Mouse (Mus musculus) brain, embryonic 14.5 days (tissue): ENCODE measurements around the gene Atrnl1.

Experiments used
- CTCF ChIP-seq: fragments of 200-500 bp; IDR thresholded peaks from 2 replicates; pipeline ENCODE4 v1.5.1; 2012; ENCODE audit warnings: inconsistent platforms, mild to moderate bottlenecking, moderate library complexity, borderline replicate concordance; ENCODE audit not compliant: insufficient read depth, insufficient read length; ENCODE audit errors: extremely low read depth
- POLR2A ChIP-seq: fragments of 200-500 bp; IDR thresholded peaks from 2 replicates; pipeline ENCODE4 v1.6.1; 2012; ENCODE audit warnings: mild to moderate bottlenecking, inconsistent platforms, borderline replicate concordance; ENCODE audit not compliant: poor library complexity, insufficient read depth, insufficient read length, severe bottlenecking; ENCODE audit errors: extremely low read depth

- TF ChIP-seq POLR2A (no peak), CTCF (no peak)
Observed at GRCm38 (mm10) chr19:57609361-57610057, 1.3 kb upstream of the Atrnl1 start.
